Mouse (Mus musculus): Measurements from ENCODE around the gene Sft2d1. TPM values are rescaled to one million over a fixed set of nuclear protein-coding genes. Genes with fewer than 3 reads are reported as not detected.
A peak's percentile ranks its signal among the peaks of the same experiment; 100 is the strongest.
"Not testable (repeated sequence)": the region's sequence is repeated elsewhere in the genome, so short reads cannot be mapped to it uniquely, and the experiment has no call there.

Gene Sft2d1
- 58.6 and 64.0 TPM in 2 replicates for polyA plus RNA-seq (2015; fragmentation: Nextera tagmentation; extraction: Ambion mirVana)

DNA sequence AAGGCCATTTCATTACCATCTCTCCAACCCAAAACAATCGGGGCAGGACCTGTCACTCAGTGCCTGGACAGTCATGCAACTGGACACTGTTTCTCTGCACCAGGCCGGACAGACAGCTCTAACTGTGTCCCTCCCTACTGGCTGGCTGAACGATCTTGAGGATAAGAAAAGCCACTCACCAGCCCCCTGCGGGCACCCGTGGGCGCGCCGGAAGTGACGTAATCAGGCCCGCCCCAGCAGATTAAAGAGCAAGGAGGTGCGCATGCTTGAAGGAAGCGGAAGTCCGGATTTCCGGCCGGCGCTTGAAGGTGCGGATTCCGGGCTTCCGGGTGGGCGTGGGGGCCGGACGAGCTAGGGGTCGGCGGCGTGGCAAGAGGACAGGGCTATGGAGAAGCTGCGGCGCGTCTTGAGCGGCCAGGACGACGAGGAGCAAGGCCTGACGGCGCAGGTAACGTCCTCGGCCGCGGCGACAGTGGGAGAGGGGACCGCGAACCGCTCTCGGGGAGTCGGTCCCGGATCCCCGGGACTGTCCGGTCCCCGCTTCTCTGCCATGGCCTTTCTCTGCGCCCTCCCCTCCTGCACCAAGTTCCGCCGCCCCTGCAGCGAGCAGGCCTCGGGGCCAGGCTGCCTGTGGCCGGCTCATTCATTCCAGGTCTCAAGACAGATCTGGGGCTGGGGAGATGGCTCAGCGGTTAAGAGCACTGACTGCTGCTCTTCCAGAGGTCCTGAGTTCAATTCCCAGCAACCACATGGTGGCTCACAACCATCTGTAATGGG lies at the start of gene Sft2d1:
Gene Sft2d1, plus strand, starts transcription at position 265 of the 777 bp plus-strand sequence.
- Histone ChIP-seq H3K27ac (peak within 1 kb of the TSS; percentile 61), H3K4me3 (peak within 1 kb of the TSS; percentile 67), H3K4me2 (peak within 1 kb of the TSS; percentile 70), H3K9ac (peak within 1 kb of the TSS; percentile 76), H3K9me3 (replicated peaks) (no peaks in the 10 kb centered on the region), H3K4me1 (replicated peaks) (peaks cover 17% of the 10 kb centered on the region), H3K36me3 (no peaks in the 10 kb centered on the region), H3K27me3 (no peaks in the 10 kb centered on the region)
- peak; percentile 88 for ATAC-seq (replicated peaks; ENCODE audit: insufficient number of reproducible peaks, insufficient read depth, low FRiP score, low read depth)
- WGBS, result under 1% methylated on average over 54 of the region's 54 CpGs

DNA sequence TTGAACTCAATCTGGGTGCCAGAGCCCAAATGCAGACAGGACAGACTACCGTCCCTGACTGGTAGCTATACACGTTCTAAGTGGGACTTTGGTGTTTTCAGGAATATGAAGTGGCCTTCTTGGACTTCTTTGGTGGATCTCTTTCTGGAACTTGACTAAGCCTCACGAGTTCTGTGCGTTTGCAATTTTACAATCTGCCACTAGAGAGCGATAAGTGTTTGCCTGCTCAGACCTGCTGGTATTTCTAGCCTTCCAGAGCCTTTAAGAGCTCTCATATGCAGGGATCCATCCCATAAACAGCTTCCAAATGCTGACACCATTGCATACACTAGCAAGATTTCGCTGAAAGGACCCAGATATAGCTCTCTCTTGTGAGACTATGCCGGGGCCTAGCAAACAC lies 46.3 kb upstream of the Sft2d1 start:
- not testable (repeated sequence) for H3K4me2 ChIP-seq
- WGBS, result 10% methylated on average over 7 of the region's 7 CpGs

GRCm38 (mm10) chr17:8272054-8272749 lies 38.7 kb upstream of the Sft2d1 start:
- Histone ChIP-seq H3K27me3 (peaks cover 6% of the 10 kb centered on the region; the same call in 1 of the 2 replicates), H3K4me3 (no peak overlapping the region), H3K27ac (no peak overlapping the region), H3K36me3 (no peaks in the 10 kb centered on the region), H3K4me2 (no peak overlapping the region), H3K4me1 (replicated peaks) (peaks cover 4% of the 10 kb centered on the region; the same call in 1 of the 2 replicates), H3K9ac (no peak overlapping the region), H3K9me3 (replicated peaks) (no peaks in the 10 kb centered on the region)
- ATAC-seq (replicated peaks; ENCODE audit: insufficient number of reproducible peaks, insufficient read depth, low FRiP score, low read depth), result no peak
- WGBS, result 33% methylated on average over 6 of the region's 6 CpGs

More for the DNA sequence above, 46.3 kb upstream of the Sft2d1 start:
- not testable (repeated sequence) for H3K27ac ChIP-seq; H3K36me3 ChIP-seq; ATAC-seq (replicated peaks; ENCODE audit: insufficient number of reproducible peaks, insufficient read depth, low FRiP score, low read depth); H3K27me3 ChIP-seq; H3K4me3 ChIP-seq; H3K4me1 ChIP-seq (replicated peaks); H3K9me3 ChIP-seq (replicated peaks); H3K9ac ChIP-seq

- Histone ChIP-seq H3K4me3 (no peak overlapping the region), H3K9me3 (replicated peaks) (no peaks in the 10 kb centered on the region), H3K4me2 (no peak overlapping the region), H3K27ac (no peak overlapping the region), H3K36me3 (no peaks in the 10 kb centered on the region), H3K9ac (no peak overlapping the region), H3K4me1 (replicated peaks) (peaks cover 4% of the 10 kb centered on the region; the same call in 1 of the 2 replicates), H3K27me3 (peaks cover 6% of the 10 kb centered on the region; the same call in 1 of the 2 replicates)
- no peak for ATAC-seq (replicated peaks; ENCODE audit: insufficient number of reproducible peaks, insufficient read depth, low FRiP score, low read depth)
- WGBS, result 54% methylated on average over 6 of the region's 6 CpGs
Observed at GRCm38 (mm10) chr17:8272951-8273350, 38.0 kb upstream of the Sft2d1 start.

- peaks cover 4% of the 10 kb centered on the region; the same call in 1 of the 2 replicates for H3K4me1 ChIP-seq (replicated peaks)
- WGBS, result 65% methylated on average over 4 of the region's 4 CpGs
- ATAC-seq (replicated peaks; ENCODE audit: insufficient number of reproducible peaks, insufficient read depth, low FRiP score, low read depth), result no peak
Observed at GRCm38 (mm10) chr17:8276071-8276470, 34.8 kb upstream of the Sft2d1 start.

GRCm38 (mm10) chr17:8276680-8277079 lies 34.2 kb upstream of the Sft2d1 start:
- Histone ChIP-seq H3K27me3 (peaks cover 6% of the 10 kb centered on the region; the same call in 1 of the 2 replicates), H3K36me3 (no peaks in the 10 kb centered on the region), H3K4me2 (no peak overlapping the region), H3K4me1 (replicated peaks) (peaks cover under 1% of the 10 kb centered on the region; the same call in 1 of the 2 replicates), H3K27ac (no peak overlapping the region), H3K9me3 (replicated peaks) (no peaks in the 10 kb centered on the region), H3K4me3 (no peak overlapping the region), H3K9ac (no peak overlapping the region)
- no peak for ATAC-seq (replicated peaks; ENCODE audit: insufficient number of reproducible peaks, insufficient read depth, low FRiP score, low read depth)
- 66% methylated on average over 7 of the region's 7 CpGs for WGBS

More at GRCm38 (mm10) chr17:8276071-8276470, 34.8 kb upstream of the Sft2d1 start:
- H3K9ac ChIP-seq, result no peak overlapping the region
- peaks cover 6% of the 10 kb centered on the region; the same call in 1 of the 2 replicates for H3K27me3 ChIP-seq
- H3K4me3 ChIP-seq, result no peak overlapping the region
- no peaks in the 10 kb centered on the region for H3K36me3 ChIP-seq
- no peak overlapping the region for H3K4me2 ChIP-seq
- H3K27ac ChIP-seq, result no peak overlapping the region
- no peaks in the 10 kb centered on the region for H3K9me3 ChIP-seq (replicated peaks)

- WGBS, result 86% methylated on average over 3 of the region's 3 CpGs
- no peak overlapping the region for H3K4me2 ChIP-seq
- no peak overlapping the region for H3K4me3 ChIP-seq
- no peak for ATAC-seq (replicated peaks; ENCODE audit: insufficient number of reproducible peaks, insufficient read depth, low FRiP score, low read depth)
- peaks cover 6% of the 10 kb centered on the region; the same call in 1 of the 2 replicates for H3K27me3 ChIP-seq
- H3K9ac ChIP-seq, result no peak overlapping the region
- H3K4me1 ChIP-seq (replicated peaks), result peaks cover 4% of the 10 kb centered on the region; the same call in 1 of the 2 replicates
- no peaks in the 10 kb centered on the region for H3K9me3 ChIP-seq (replicated peaks)
- H3K27ac ChIP-seq, result no peak overlapping the region
- H3K36me3 ChIP-seq, result no peaks in the 10 kb centered on the region
Observed at GRCm38 (mm10) chr17:8277266-8277665, 33.6 kb upstream of the Sft2d1 start.

DNA sequence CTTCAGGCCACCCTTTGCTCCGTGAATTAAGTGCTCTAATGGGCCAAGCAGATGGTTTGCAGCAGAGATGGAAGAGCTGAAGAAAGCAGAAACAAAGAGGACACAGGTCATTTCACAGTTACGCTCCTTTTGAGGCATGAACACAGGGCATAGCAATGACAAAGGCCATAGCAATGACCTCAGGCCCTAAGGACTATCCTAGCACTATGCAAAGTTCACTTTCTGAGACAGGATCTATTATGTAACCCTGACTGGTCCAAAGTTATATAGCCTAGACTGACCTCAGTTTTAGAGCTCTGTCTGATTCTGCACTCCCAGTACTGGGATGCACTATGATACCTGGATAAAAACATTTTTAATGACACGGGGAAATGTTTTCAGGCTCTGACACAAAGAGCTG lies 32.5 kb upstream of the Sft2d1 start:
- Histone ChIP-seq H3K4me3 (no peak overlapping the region), H3K27me3 (peaks cover 3% of the 10 kb centered on the region; the same call in 1 of the 2 replicates), H3K4me2 (no peak overlapping the region), H3K9me3 (replicated peaks) (no peaks in the 10 kb centered on the region), H3K27ac (no peak overlapping the region), H3K9ac (no peak overlapping the region), H3K36me3 (no peaks in the 10 kb centered on the region), H3K4me1 (replicated peaks) (peaks cover 11% of the 10 kb centered on the region; the same call in 1 of the 2 replicates)
- WGBS, result 72% methylated on average over 3 of the region's 3 CpGs
- no peak for ATAC-seq (replicated peaks; ENCODE audit: insufficient number of reproducible peaks, insufficient read depth, low FRiP score, low read depth)

DNA sequence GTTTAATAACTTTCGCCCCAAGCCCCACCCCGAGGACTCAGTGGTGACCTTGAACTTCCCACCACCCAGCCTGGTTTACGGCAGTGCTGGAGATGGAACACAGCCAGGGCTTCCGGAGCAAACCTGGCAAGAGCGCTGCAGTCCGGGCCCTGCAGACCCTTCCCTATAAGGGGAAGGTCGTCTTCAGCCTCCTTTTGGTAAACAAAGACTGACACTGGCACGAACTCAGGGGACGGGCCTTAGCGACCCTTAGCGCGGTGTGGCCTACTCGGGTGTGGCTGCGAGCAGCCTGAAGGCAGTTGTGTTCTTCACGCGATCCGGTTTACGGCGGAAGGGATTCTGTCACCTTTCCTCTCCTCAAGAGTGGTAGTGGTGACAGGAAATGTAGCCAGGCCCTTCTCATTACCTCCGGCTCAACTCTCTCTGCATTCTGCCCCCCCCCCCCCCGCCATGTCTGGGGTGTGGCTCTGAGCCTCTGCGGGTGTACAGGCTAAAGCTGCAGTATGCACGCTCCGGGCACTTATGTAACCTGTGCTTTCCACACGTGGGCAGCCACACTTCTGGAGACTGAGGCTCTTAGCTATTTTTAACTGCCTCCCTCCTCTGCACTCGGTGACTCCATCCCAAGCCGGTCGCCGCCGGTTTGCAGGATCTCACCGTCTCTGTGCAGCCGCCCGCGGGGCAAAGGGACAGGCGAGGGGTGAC lies 27.9 kb upstream of the Sft2d1 start, which contains the start of gene Mpc1:
Gene Mpc1, plus strand, starts transcription at position 84 of the 705 bp plus-strand sequence.
- Histone ChIP-seq H3K4me2 (peak within 1 kb of the TSS; percentile 91), H3K36me3 (peaks cover 5% of the 10 kb centered on the region; the same call in 1 of the 2 replicates), H3K4me3 (peak within 1 kb of the TSS; percentile 96), H3K4me1 (replicated peaks) (peaks cover 15% of the 10 kb centered on the region), H3K9me3 (replicated peaks) (no peaks in the 10 kb centered on the region), H3K9ac (peak within 1 kb of the TSS; percentile 94), H3K27me3 (no peaks in the 10 kb centered on the region), H3K27ac (peak within 1 kb of the TSS; percentile 99)
- peak; percentile 85 for ATAC-seq (replicated peaks; ENCODE audit: insufficient number of reproducible peaks, insufficient read depth, low FRiP score, low read depth)
- WGBS, result under 1% methylated on average over 35 of the region's 35 CpGs

GRCm38 (mm10) chr17:8283526-8284253 lies 27.2 kb upstream of the Sft2d1 start:
- peaks cover 5% of the 10 kb centered on the region; the same call in 1 of the 2 replicates for H3K36me3 ChIP-seq
- peak overlapping the region; percentile 94 for H3K9ac ChIP-seq
- no peaks in the 10 kb centered on the region for H3K27me3 ChIP-seq
- H3K4me2 ChIP-seq, result peak overlapping the region; percentile 91
- H3K4me1 ChIP-seq (replicated peaks), result peaks cover 15% of the 10 kb centered on the region
- H3K4me3 ChIP-seq, result peak overlapping the region; percentile 96
- peak overlapping the region; percentile 99 for H3K27ac ChIP-seq
- no peaks in the 10 kb centered on the region for H3K9me3 ChIP-seq (replicated peaks)
- WGBS, result under 1% methylated on average over 77 of the region's 77 CpGs
- peak; percentile 96 for ATAC-seq (replicated peaks; ENCODE audit: insufficient number of reproducible peaks, insufficient read depth, low FRiP score, low read depth)

Data from heart, embryonic 15.5 days (tissue).